ENCODE assay signal across 10 mouse cellular contexts in genomic region chr1:138571565-138572361, GRCm38 (mm10). TPM values are rescaled to one million over a fixed set of nuclear protein-coding genes. Genes with fewer than 3 reads are reported as not detected.
DNase-seq lines count a peak whose midpoint lies in the region; ATAC-seq lines count a peak whose summit lies in the region.
"Had no signal": no experiment of that assay in that cellular context is flagged by ENCODE, and none has a peak within 500 bp of the region (broad histone marks: within the 10 kb centered on the region; RNA-seq: fewer than 3 reads in every experiment).

No protein-coding gene starts in this region.

- 0 out of 2 replicates have a peak, but pooled peaks have one; percentile 36 for ATAC-seq in intestine, embryonic 14.5 days (replicated peaks; ENCODE audit: low FRiP score, low TSS enrichment, low read depth)
- ATAC-seq in intestine, embryonic 15.5 days = no peak
- ATAC-seq in forebrain, embryonic 11.5 days (replicated peaks; ENCODE audit: low FRiP score) = peak; percentile 70
- ATAC-seq in hindbrain, embryonic 14.5 days (ENCODE audit: low FRiP score) = peak; percentile 64; the same call in 1 of the 2 replicates
- ATAC-seq: CD4-positive, CD25-positive, alpha-beta regulatory T cell, adult 4 months had no signal

- 0 out of 2 replicates have a peak, but pooled peaks cover 10% of the 10 kb centered on the region for H3K27me3 ChIP-seq in intestine, embryonic 14.5 days (replicated peaks; ENCODE audit: control insufficient read depth, insufficient read depth, low read length)
- H3K27me3 ChIP-seq in intestine, embryonic 15.5 days (replicated peaks) = peaks cover 8% of the 10 kb centered on the region
- no peaks in the 10 kb centered on the region for H3K27me3 ChIP-seq in forebrain, embryonic 11.5 days (ENCODE audit: control insufficient read depth, insufficient read depth, low read length)
- no peaks in the 10 kb centered on the region for H3K27me3 ChIP-seq in hindbrain, embryonic 14.5 days (ENCODE audit: control insufficient read depth, insufficient read depth, low read length)
- H3K27me3 ChIP-seq: limb, embryonic 12.5 days had no signal

- no peaks in the 10 kb centered on the region for H3K36me3 ChIP-seq in intestine, embryonic 14.5 days (ENCODE audit: control insufficient read depth, insufficient read depth, low read length)
- no peaks in the 10 kb centered on the region for H3K36me3 ChIP-seq in intestine, embryonic 15.5 days
- H3K36me3 ChIP-seq in forebrain, embryonic 11.5 days (ENCODE audit: control insufficient read depth, insufficient read depth, low read length) = no peaks in the 10 kb centered on the region
- no peaks in the 10 kb centered on the region for H3K36me3 ChIP-seq in hindbrain, embryonic 14.5 days (replicated peaks; ENCODE audit: control insufficient read depth, insufficient read depth)
- H3K36me3 ChIP-seq: limb, embryonic 12.5 days had no signal

- no peak overlapping the region for H3K4me2 ChIP-seq in intestine, embryonic 14.5 days (ENCODE audit: low read length)
- H3K4me2 ChIP-seq in intestine, embryonic 15.5 days (replicated peaks) = no peak overlapping the region
- no peak overlapping the region for H3K4me2 ChIP-seq in forebrain, embryonic 11.5 days (ENCODE audit: low read depth, low read length, severe bottlenecking)
- H3K4me2 ChIP-seq in hindbrain, embryonic 14.5 days (replicated peaks) = peak overlapping the region; percentile 34
- H3K4me2 ChIP-seq: limb, embryonic 12.5 days had no signal

- no peak overlapping the region for H3K27ac ChIP-seq in intestine, embryonic 14.5 days (ENCODE audit: low read depth)
- H3K27ac ChIP-seq in intestine, embryonic 15.5 days = no peak overlapping the region
- 0 out of 2 replicates have a peak overlapping the region, but pooled peaks have one; percentile 12 for H3K27ac ChIP-seq in forebrain, embryonic 11.5 days (ENCODE audit: low read depth, low read length)
- 0 out of 2 replicates have a peak overlapping the region, but pooled peaks have one; percentile 38 for H3K27ac ChIP-seq in hindbrain, embryonic 14.5 days
- H3K27ac ChIP-seq: limb, embryonic 12.5 days had no signal

- WGBS in intestine, embryonic 14.5 days = 59% methylated on average over 22 of the region's 22 CpGs
- WGBS in intestine, embryonic 15.5 days = 57% methylated on average over 22 of the region's 22 CpGs
- WGBS in forebrain, embryonic 11.5 days = 36% methylated on average over 22 of the region's 22 CpGs
- WGBS in hindbrain, embryonic 14.5 days = 15% methylated on average over 22 of the region's 22 CpGs

- H3K9ac ChIP-seq in intestine, embryonic 14.5 days (ENCODE audit: low read length) = no peak overlapping the region
- no peak overlapping the region for H3K9ac ChIP-seq in intestine, embryonic 15.5 days
- H3K9ac ChIP-seq in forebrain, embryonic 11.5 days (ENCODE audit: low read length) = peak overlapping the region; percentile 27; the same call in 1 of the 2 replicates
- 0 out of 2 replicates have a peak overlapping the region, but pooled peaks have one; percentile 2 for H3K9ac ChIP-seq in hindbrain, embryonic 14.5 days
- H3K9ac ChIP-seq: limb, embryonic 12.5 days had no signal

- H3K9me3 ChIP-seq in intestine, embryonic 14.5 days (ENCODE audit: control insufficient read depth, low read length) = no peaks in the 10 kb centered on the region
- H3K9me3 ChIP-seq in intestine, embryonic 15.5 days = no peaks in the 10 kb centered on the region
- H3K9me3 ChIP-seq in forebrain, embryonic 11.5 days (ENCODE audit: control insufficient read depth, low read length) = no peaks in the 10 kb centered on the region
- no peaks in the 10 kb centered on the region for H3K9me3 ChIP-seq in hindbrain, embryonic 14.5 days (ENCODE audit: control insufficient read depth, low read length)
- H3K9me3 ChIP-seq: limb, embryonic 12.5 days had no signal

- no peak overlapping the region for H3K4me3 ChIP-seq in intestine, embryonic 14.5 days (ENCODE audit: low read depth, low read length)
- no peak overlapping the region for H3K4me3 ChIP-seq in intestine, embryonic 15.5 days (replicated peaks)
- H3K4me3 ChIP-seq in forebrain, embryonic 11.5 days (ENCODE audit: low read depth, low read length) = no peak overlapping the region
- no peak overlapping the region for H3K4me3 ChIP-seq in hindbrain, embryonic 14.5 days (replicated peaks; ENCODE audit: low read length)
- H3K4me3 ChIP-seq: limb, embryonic 12.5 days had no signal

- no peaks in the 10 kb centered on the region for H3K4me1 ChIP-seq in intestine, embryonic 14.5 days (replicated peaks; ENCODE audit: control insufficient read depth, insufficient read depth, low read length)
- H3K4me1 ChIP-seq in intestine, embryonic 15.5 days (replicated peaks) = no peaks in the 10 kb centered on the region
- peaks cover 9% of the 10 kb centered on the region for H3K4me1 ChIP-seq in forebrain, embryonic 11.5 days (replicated peaks; ENCODE audit: control insufficient read depth, insufficient read depth, low read length)
- H3K4me1 ChIP-seq in hindbrain, embryonic 14.5 days (replicated peaks; ENCODE audit: control insufficient read depth, insufficient read depth, low read length) = peaks cover 8% of the 10 kb centered on the region

- intact Hi-C loops in left cerebral cortex, postnatal 4 days (cut with DNase I) = no loop called here

- no peak for DNase-seq in intestine, embryonic 14.5 days (ENCODE audit: low spot score)
- no peak for DNase-seq in forebrain, embryonic 11.5 days (ENCODE audit: low spot score)
- DNase-seq in hindbrain, embryonic 14.5 days (ENCODE audit: low spot score) = peak; percentile 41
- peak; percentile 75 for DNase-seq in retina, embryonic 14.5 days (ENCODE audit: low spot score)
- DNase-seq in left cerebral cortex, postnatal 4 days = no peak
- no peak for DNase-seq in right cerebral cortex, adult 18-20 months
- no peak for DNase-seq in kidney, adult 9 months

RNA-seq across cellular contexts. Expression of gene Nek7, which starts 48.2 kb away (rescaled TPM):
- 31.7 and 32.0 TPM in 2 replicates for polyA plus RNA-seq in intestine, embryonic 14.5 days (2014; fragmentation: Nextera tagmentation; extraction: Ambion mirVana)
- 23.3 and 24.5 TPM in 2 replicates for polyA plus RNA-seq in intestine, embryonic 15.5 days (2015; fragmentation: Nextera tagmentation; extraction: Ambion mirVana)
- 28.3 and 30.7 TPM in 2 replicates for polyA plus RNA-seq in forebrain, embryonic 11.5 days (2014; fragmentation: Nextera tagmentation; extraction: Ambion mirVana)
- 12.4 and 14.9 TPM in 2 replicates for polyA plus RNA-seq in hindbrain, embryonic 14.5 days (2014; fragmentation: Nextera tagmentation; extraction: Ambion mirVana)
- 10 to 100 TPM; 10.2 to 11.5 TPM for total RNA-seq in left cerebral cortex, postnatal 4 days (2021)

Comparison
In these comparisons a context has a peak if more than half of its experiments do, and no peak if none do; other contexts are left out.
1. DNase-seq: peak in hindbrain, embryonic 14.5 days (single experiment) and retina, embryonic 14.5 days (single experiment); none in intestine, embryonic 14.5 days (single experiment), forebrain, embryonic 11.5 days (single experiment), left cerebral cortex, postnatal 4 days (single experiment), right cerebral cortex, adult 18-20 months (single experiment) and kidney, adult 9 months (single experiment).
2. H3K27ac ChIP-seq: peak in forebrain, embryonic 11.5 days (single experiment) and hindbrain, embryonic 14.5 days (single experiment); none in intestine, embryonic 14.5 days (single experiment) and intestine, embryonic 15.5 days (single experiment).
3. H3K9ac ChIP-seq: peak in forebrain, embryonic 11.5 days (single experiment) and hindbrain, embryonic 14.5 days (single experiment); none in intestine, embryonic 14.5 days (single experiment) and intestine, embryonic 15.5 days (single experiment).